Mouse (Mus musculus) neutrophil, adult 5-6 weeks (primary cell): ENCODE data around the gene Syngr1. TPM values are rescaled to one million over a fixed set of nuclear protein-coding genes. Genes with fewer than 3 reads are reported as not detected.

Experiments used
- ATAC-seq: fragments of 151-379, 151-347 bp; 2 replicates; pipeline ENCODE4 v1.8.0; 2017; ENCODE audit warnings: mild to moderate bottlenecking, moderate TSS enrichment; ENCODE audit not compliant: insufficient number of reproducible peaks, poor library complexity, low FRiP score, severe bottlenecking; ENCODE audit errors: extremely low read depth
- total RNA-seq: library from RNA; stranded (forward); fragments of 200-1000 nt; gene quantifications from 2 replicates; pipeline ENCODE4 v1.2.3, GENCODE M21; 2017

Gene Syngr1
- 0.74 TPM in 1 of 2 replicates, not detected in the other for total RNA-seq

- peak; percentile 34; the same call in 1 of the 2 replicates for ATAC-seq
Measured at GRCm38 (mm10) chr15:80091121-80091955, at the start of gene Syngr1, which contains the start of gene Rpl3. Gene Syngr1 (plus strand): TSS chr15:80091334. Gene Rpl3 (minus strand): TSS chr15:80091868.

- no peak for ATAC-seq
Measured at GRCm38 (mm10) chr15:80042152-80042551, 49.0 kb upstream of the Syngr1 start.

GRCm38 (mm10) chr15:80044249-80044648, 46.9 kb upstream of the Syngr1 start:
- ATAC-seq = no peak

- ATAC-seq = no peak
Measured at GRCm38 (mm10) chr15:80045749-80046148, 45.4 kb upstream of the Syngr1 start.

- no peak for ATAC-seq
Measured at GRCm38 (mm10) chr15:80047242-80047641, 43.9 kb upstream of the Syngr1 start.

GRCm38 (mm10) chr15:80047973-80048372, 43.2 kb upstream of the Syngr1 start:
- no peak; the same call in 1 of the 2 replicates for ATAC-seq

GRCm38 (mm10) chr15:80050093-80050492, 41.0 kb upstream of the Syngr1 start:
- no peak for ATAC-seq

GRCm38 (mm10) chr15:80051092-80051761, 39.9 kb upstream of the Syngr1 start:
- ATAC-seq = no peak

- no peak for ATAC-seq
Measured at GRCm38 (mm10) chr15:80051782-80052181, 39.4 kb upstream of the Syngr1 start.

- ATAC-seq = no peak
Measured at GRCm38 (mm10) chr15:80053381-80054033, 37.6 kb upstream of the Syngr1 start.

- ATAC-seq = no peak
Measured at GRCm38 (mm10) chr15:80054034-80054710, 37.0 kb upstream of the Syngr1 start.

GRCm38 (mm10) chr15:80058151-80058550, 33.0 kb upstream of the Syngr1 start:
- ATAC-seq = no peak

- ATAC-seq = no peak
Measured at GRCm38 (mm10) chr15:80059606-80060005, 31.5 kb upstream of the Syngr1 start.

GRCm38 (mm10) chr15:80060356-80061070, 30.6 kb upstream of the Syngr1 start:
- ATAC-seq = no peak

GRCm38 (mm10) chr15:80061071-80061550, 30.0 kb upstream of the Syngr1 start:
- ATAC-seq = no peak

GRCm38 (mm10) chr15:80062339-80062738, 28.8 kb upstream of the Syngr1 start:
- ATAC-seq = no peak

- no peak for ATAC-seq
Measured at GRCm38 (mm10) chr15:80062821-80063220, 28.3 kb upstream of the Syngr1 start.

GRCm38 (mm10) chr15:80064965-80065364, 26.2 kb upstream of the Syngr1 start:
- no peak for ATAC-seq
